Mouse (Mus musculus) hindbrain, postnatal 0 days (tissue): ENCODE results near the gene Fam19a2. TPM values are rescaled to one million over a fixed set of nuclear protein-coding genes. Genes with fewer than 3 reads are reported as not detected.

ENCODE experiments used
- ATAC-seq: fragments of 200-750 bp; cut with Nextera tagmentation; 2 replicates; pipeline ENCODE4 v1.8.0; 2017; ENCODE audit warnings: mild to moderate bottlenecking, moderate TSS enrichment, moderate library complexity
- DNase-seq: peaks from one replicate; pipeline ENCODE4 v3.0.0-alpha.2; 2015; ENCODE audit warnings: low spot score
- H3K27ac ChIP-seq: fragments of 300-500 bp; sonication (generic); 2 replicates; pipeline ENCODE4 v1.5.1; 2014; ENCODE audit warnings: mild to moderate bottlenecking
- H3K27me3 ChIP-seq: fragments of 300-500 bp; sonication (generic); 2 replicates; pipeline ENCODE4 v1.6.1; 2014; ENCODE audit warnings: low read length, mixed read lengths; ENCODE audit not compliant: insufficient read depth
- H3K36me3 ChIP-seq: fragments of 300-500 bp; sonication (generic); 2 replicates; pipeline ENCODE4 v1.6.1; 2014; ENCODE audit warnings: low read length, mixed read lengths; ENCODE audit not compliant: insufficient read depth
- H3K4me1 ChIP-seq: fragments of 300-500 bp; sonication (generic); 2 replicates; pipeline ENCODE4 v1.6.1; 2014; ENCODE audit warnings: antibody characterized with exemption, low read length, mixed read lengths; ENCODE audit not compliant: insufficient read depth
- H3K4me2 ChIP-seq: fragments of 300-500 bp; sonication (generic); 2 replicates; pipeline ENCODE4 v1.6.1; 2014; ENCODE audit warnings: low read depth, mild to moderate bottlenecking, low read length, moderate library complexity, mixed read lengths
- H3K4me3 ChIP-seq: fragments of 300-500 bp; sonication (generic); 2 replicates; pipeline ENCODE4 v1.5.1; 2014; ENCODE audit warnings: low read length
- H3K9ac ChIP-seq: fragments of 300-500 bp; sonication (generic); replicated peaks from 2 replicates; pipeline ENCODE4 v1.6.1; 2014; ENCODE audit warnings: mild to moderate bottlenecking, low read length, moderate library complexity, mixed read lengths
- H3K9me3 ChIP-seq: fragments of 300-500 bp; sonication (generic); 2 replicates; pipeline ENCODE4 v1.6.1; 2016; ENCODE audit warnings: low read length, mixed read lengths
- CTCF ChIP-seq: IDR thresholded peaks from 2 replicates; pipeline ENCODE4 v1.5.1; 2016; ENCODE audit warnings: antibody characterized with exemption, control low read depth, low read depth
- WGBS: fragments of 180-500 bp; shearing (Covaris S2); extraction: QIAGEN DNeasy Blood & Tissue Kit; methylation state at CpG from one replicate; pipeline ENCODE4 v1.1.7; 2014; 5-methylcytosine and 5-hydroxymethylcytosine counted together
- polyA plus RNA-seq: library from polyadenylated mRNA; unstranded; fragments of >200 nt; fragmentation: Nextera tagmentation; extraction: Ambion mirVana; gene quantifications from 2 replicates; pipeline ENCODE4 v1.2.1, GENCODE M21; 2015
- total RNA-seq: library from RNA; depleted of rRNA; stranded (reverse); fragments of >200 nt; gene quantifications from 2 replicates; pipeline ENCODE4 v1.2.3, GENCODE M21; 2014

The Fam19a2 gene
- total and polyA plus RNA-seq, 2 experiments from 2014 or later: 48.9 to 90.5 TPM

DNA sequence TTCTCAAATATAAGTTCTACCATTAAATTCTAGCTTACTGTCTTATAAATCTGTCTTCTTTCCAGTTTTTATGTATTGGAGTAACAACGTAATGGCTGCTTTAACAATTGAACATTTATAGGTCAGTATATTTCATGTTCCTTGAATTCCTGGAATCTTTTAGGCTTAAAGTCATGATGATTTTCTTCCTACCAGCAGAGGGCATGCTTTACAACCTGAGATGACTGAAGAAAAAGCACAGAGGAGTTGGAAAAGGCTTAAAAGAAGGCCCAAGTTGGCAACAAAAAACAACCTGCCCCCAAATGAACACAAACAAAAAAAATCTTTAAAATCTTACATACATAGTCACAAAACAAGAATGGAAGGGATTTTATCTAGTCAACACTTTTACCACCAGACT, 193.0 kb downstream of the Fam19a2 start:
- peak; percentile 63 for TF ChIP-seq CTCF
- whole genome bisulfite sequencing: 93% methylated on average over 1 of the region's 1 CpGs
- Histone ChIP-seq H3K4me2 (no peak overlapping the region), H3K27me3 (no peaks in the 10 kb centered on the region), H3K9me3 (no peaks in the 10 kb centered on the region), H3K4me1 (no peaks in the 10 kb centered on the region), H3K4me3 (no peak overlapping the region), H3K9ac (no peak overlapping the region), H3K36me3 (no peaks in the 10 kb centered on the region), H3K27ac (no peak overlapping the region)
- ATAC-seq (no peak), DNase-seq (peak; percentile 51)

GRCm38 (mm10) chr10:123460466-123460865, 196.7 kb downstream of the Fam19a2 start:
- 57% methylated on average over 5 of the region's 5 CpGs for WGBS
- Histone ChIP-seq H3K9me3 (no peaks in the 10 kb centered on the region), H3K36me3 (no peaks in the 10 kb centered on the region), H3K27ac (no peak overlapping the region), H3K4me2 (no peak overlapping the region), H3K27me3 (no peaks in the 10 kb centered on the region), H3K4me1 (no peaks in the 10 kb centered on the region), H3K9ac (no peak overlapping the region), H3K4me3 (no peak overlapping the region)
- DNase-seq (no peak), ATAC-seq (no peak)
- TF ChIP-seq CTCF: no peak

GRCm38 (mm10) chr10:123462305-123462704, 198.5 kb downstream of the Fam19a2 start:
- 97% methylated on average over 3 of the region's 3 CpGs for WGBS
- Histone ChIP-seq H3K36me3 (no peaks in the 10 kb centered on the region), H3K9me3 (no peaks in the 10 kb centered on the region), H3K4me2 (no peak overlapping the region), H3K9ac (no peak overlapping the region), H3K4me3 (no peak overlapping the region), H3K27me3 (no peaks in the 10 kb centered on the region), H3K4me1 (no peaks in the 10 kb centered on the region), H3K27ac (no peak overlapping the region)
- DNase-seq (no peak), ATAC-seq (no peak)
- no peak for TF ChIP-seq CTCF

DNA sequence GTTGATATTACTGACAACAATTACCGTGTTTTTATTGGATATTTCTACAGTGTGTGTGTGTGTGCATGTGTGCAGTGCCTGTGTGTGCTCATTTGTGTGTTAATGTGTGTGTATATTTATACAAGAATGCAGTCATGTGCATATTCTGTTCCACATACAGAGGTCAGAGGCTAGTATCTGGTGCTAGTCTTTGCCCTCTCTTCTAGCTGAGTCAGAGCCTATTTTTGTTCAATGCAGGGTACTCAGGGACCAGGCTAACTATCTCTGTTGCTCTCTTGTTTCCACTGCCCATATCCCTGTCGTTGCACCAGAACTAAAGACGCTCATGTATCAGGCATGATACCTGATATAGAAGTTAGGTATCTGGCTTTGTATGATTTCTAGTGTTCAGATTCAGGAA, 251.0 kb downstream of the Fam19a2 start:
- no peaks in the 10 kb centered on the region for H3K4me1 ChIP-seq
- no peak for ATAC-seq
- H3K36me3 ChIP-seq: no peaks in the 10 kb centered on the region
- H3K9me3 ChIP-seq: no peaks in the 10 kb centered on the region
- WGBS: 87% methylated on average over 3 of the region's 3 CpGs
- H3K4me3 ChIP-seq: no peak overlapping the region
- no peak overlapping the region for H3K4me2 ChIP-seq
- no peak for TF ChIP-seq CTCF
- DNase-seq: no peak
- no peaks in the 10 kb centered on the region for H3K27me3 ChIP-seq
- H3K27ac ChIP-seq: no peak overlapping the region
- H3K9ac ChIP-seq: no peak overlapping the region

DNA sequence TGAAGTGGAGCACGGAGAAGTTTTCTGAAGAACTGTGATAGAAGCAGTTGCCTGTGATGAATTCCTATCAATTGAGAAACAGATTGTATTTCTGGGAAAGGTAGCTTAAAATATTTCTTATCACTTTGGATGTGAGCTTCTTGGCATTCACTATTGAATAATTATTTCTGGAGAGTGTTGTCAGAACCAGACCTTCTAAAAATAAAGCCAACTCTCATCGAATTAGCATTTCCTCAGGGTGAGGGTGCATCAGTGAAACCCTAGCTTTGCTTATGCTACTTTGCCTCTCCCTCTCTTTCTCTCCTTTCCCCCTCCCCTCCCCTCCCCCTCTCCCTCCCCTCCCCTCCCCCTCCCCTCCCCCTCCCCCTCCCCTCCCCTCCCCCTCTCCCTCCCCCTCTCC, 256.8 kb downstream of the Fam19a2 start:
- no peaks in the 10 kb centered on the region for H3K9me3 ChIP-seq
- no peaks in the 10 kb centered on the region for H3K36me3 ChIP-seq
- H3K27ac ChIP-seq: no peak overlapping the region
- no peak overlapping the region for H3K4me2 ChIP-seq
- no peak for TF ChIP-seq CTCF
- ATAC-seq (no peak), DNase-seq (no peak)
- H3K9ac ChIP-seq: no peak overlapping the region
- no peaks in the 10 kb centered on the region for H3K4me1 ChIP-seq
- no peaks in the 10 kb centered on the region for H3K27me3 ChIP-seq
- WGBS: 87% methylated on average over 2 of the region's 2 CpGs
- no peak overlapping the region for H3K4me3 ChIP-seq

GRCm38 (mm10) chr10:123521203-123521602, 257.4 kb downstream of the Fam19a2 start:
- no peak for DNase-seq
- WGBS: 89% methylated on average over 6 of the region's 6 CpGs

GRCm38 (mm10) chr10:123525424-123525823, 261.6 kb downstream of the Fam19a2 start:
- DNase-seq (no peak), ATAC-seq (no peak)
- Histone ChIP-seq H3K9ac (no peak overlapping the region), H3K36me3 (no peaks in the 10 kb centered on the region), H3K4me3 (no peak overlapping the region), H3K9me3 (no peaks in the 10 kb centered on the region), H3K4me1 (no peaks in the 10 kb centered on the region), H3K27me3 (no peaks in the 10 kb centered on the region), H3K27ac (no peak overlapping the region), H3K4me2 (no peak overlapping the region)
- WGBS: 75% methylated on average over 5 of the region's 5 CpGs
- no peak for TF ChIP-seq CTCF

More at GRCm38 (mm10) chr10:123521203-123521602, 257.4 kb downstream of the Fam19a2 start:
- H3K27ac ChIP-seq: no peak overlapping the region
- no peak overlapping the region for H3K9ac ChIP-seq
- TF ChIP-seq CTCF: no peak
- no peak overlapping the region for H3K4me3 ChIP-seq
- H3K9me3 ChIP-seq: no peaks in the 10 kb centered on the region
- H3K36me3 ChIP-seq: no peaks in the 10 kb centered on the region
- H3K4me2 ChIP-seq: no peak overlapping the region
- H3K4me1 ChIP-seq: no peaks in the 10 kb centered on the region
- no peaks in the 10 kb centered on the region for H3K27me3 ChIP-seq
- ATAC-seq: no peak

- no peak overlapping the region for H3K4me3 ChIP-seq
- no peaks in the 10 kb centered on the region for H3K36me3 ChIP-seq
- DNase-seq: no peak
- H3K27ac ChIP-seq: no peak overlapping the region
- no peaks in the 10 kb centered on the region for H3K4me1 ChIP-seq
- no peak overlapping the region for H3K4me2 ChIP-seq
- H3K9me3 ChIP-seq: no peaks in the 10 kb centered on the region
- no peaks in the 10 kb centered on the region for H3K27me3 ChIP-seq
- WGBS: 66% methylated on average over 3 of the region's 3 CpGs
- H3K9ac ChIP-seq: no peak overlapping the region
- ATAC-seq: no peak
- TF ChIP-seq CTCF: no peak
Measured at GRCm38 (mm10) chr10:123526059-123526458, 262.3 kb downstream of the Fam19a2 start.
